Mouse (Mus musculus) large intestine, adult 2 months (tissue): ENCODE measurements around the gene Psme1. TPM values are rescaled to one million over a fixed set of nuclear protein-coding genes. Genes with fewer than 3 reads are reported as not detected.

Experiments
- DNase-seq: peaks from one replicate; pipeline ENCODE4 v3.0.0-alpha.2; 2012; ENCODE audit warnings: low read depth, low spot score
- whole genome bisulfite sequencing: fragments of 180-500 bp; shearing (Covaris S2); methylation state at CpG from one replicate; pipeline ENCODE4 v1.1.7; 2018; 5-methylcytosine and 5-hydroxymethylcytosine counted together
- polyA plus RNA-seq: library from polyadenylated mRNA; depleted of rRNA; stranded (reverse); fragments of >200 nt; gene quantifications from 2 replicates; pipeline ENCODE4 v1.2.3, GENCODE M21; 2012; rRNA removed

The Psme1 gene
- 250 and 259 TPM in 2 replicates for polyA plus RNA-seq

GRCm38 (mm10) chr14:55577871-55578667, at the start of gene Psme1:
Gene Psme1, plus strand, starts transcription at chr14:55578123.
- under 1% methylated on average over 32 of the region's 32 CpGs for WGBS
- DNase-seq: no peak

- DNase-seq: no peak
- WGBS: 44% methylated on average over 6 of the region's 6 CpGs
These were observed 41.7 kb upstream of the Psme1 start for GRCm38 (mm10) chr14:55536116-55536745.

- peak; percentile 67 for DNase-seq
- WGBS: under 1% methylated on average over 32 of the region's 32 CpGs
These were observed 37.7 kb upstream of the Psme1 start, which contains the start of gene Pck2 for GRCm38 (mm10) chr14:55540067-55540786. Gene Pck2, plus strand, starts transcription at chr14:55540266.

GRCm38 (mm10) chr14:55540787-55541321, 37.1 kb upstream of the Psme1 start:
- DNase-seq: no peak
- 2% methylated on average over 10 of the region's 10 CpGs for WGBS

GRCm38 (mm10) chr14:55542268-55542667, 35.7 kb upstream of the Psme1 start:
- no peak for DNase-seq
- WGBS: 97% methylated on average over 12 of the region's 12 CpGs

- 64% methylated on average over 9 of the region's 9 CpGs for WGBS
- DNase-seq: no peak
These were observed 33.6 kb upstream of the Psme1 start for GRCm38 (mm10) chr14:55544334-55544733.

GRCm38 (mm10) chr14:55550191-55550590, 27.7 kb upstream of the Psme1 start:
- DNase-seq: no peak
- 78% methylated on average over 6 of the region's 6 CpGs for WGBS

- no peak for DNase-seq
- 72% methylated on average over 5 of the region's 5 CpGs for WGBS
These were observed 26.6 kb upstream of the Psme1 start for GRCm38 (mm10) chr14:55551347-55551746.

- 93% methylated on average over 8 of the region's 8 CpGs for WGBS
- no peak for DNase-seq
These were observed 26.1 kb upstream of the Psme1 start for GRCm38 (mm10) chr14:55551794-55552193.

- no peak for DNase-seq
These were observed 23.3 kb upstream of the Psme1 start for GRCm38 (mm10) chr14:55554635-55555034.

GRCm38 (mm10) chr14:55555788-55556187, 22.1 kb upstream of the Psme1 start:
- WGBS: 80% methylated on average over 3 of the region's 3 CpGs
- DNase-seq: no peak

- WGBS: 15% methylated on average over 5 of the region's 5 CpGs
- peak; percentile 64 for DNase-seq
These were observed 20.9 kb upstream of the Psme1 start for GRCm38 (mm10) chr14:55557003-55557402.

GRCm38 (mm10) chr14:55557587-55557986, 20.3 kb upstream of the Psme1 start:
- WGBS: 75% methylated on average over 3 of the region's 3 CpGs
- DNase-seq: no peak

- DNase-seq: no peak
- WGBS: 47% methylated on average over 6 of the region's 6 CpGs
These were observed 19.0 kb upstream of the Psme1 start for GRCm38 (mm10) chr14:55558740-55559448.

- DNase-seq: peak; percentile 92
These were observed 18.1 kb upstream of the Psme1 start, which contains the start of gene Dcaf11 for GRCm38 (mm10) chr14:55559799-55560201. Gene Dcaf11, plus strand, starts transcription at chr14:55560006.

GRCm38 (mm10) chr14:55560202-55561073, 17.5 kb upstream of the Psme1 start, which contains the start of gene A730061H03Rik:
Gene A730061H03Rik, minus strand, starts transcription at chr14:55560406.
- peak; percentile 98 for DNase-seq
- WGBS: under 1% methylated on average over 51 of the region's 51 CpGs

More at GRCm38 (mm10) chr14:55559799-55560201, 18.1 kb upstream of the Psme1 start, which contains the start of gene Dcaf11:
- under 1% methylated on average over 27 of the region's 27 CpGs for WGBS

GRCm38 (mm10) chr14:55561860-55562259, 16.1 kb upstream of the Psme1 start:
- WGBS: 83% methylated on average over 10 of the region's 10 CpGs
- no peak for DNase-seq

GRCm38 (mm10) chr14:55563249-55563648, 14.7 kb upstream of the Psme1 start:
- WGBS: 89% methylated on average over 11 of the region's 11 CpGs
- no peak for DNase-seq
